Mouse (Mus musculus) stomach, postnatal 0 days (tissue): ENCODE results near the gene Ptpa. TPM values are rescaled to one million over a fixed set of nuclear protein-coding genes. Genes with fewer than 3 reads are reported as not detected.

Experiments used
- ATAC-seq: fragments of 200-750 bp; cut with Nextera tagmentation; 2 replicates; pipeline ENCODE4 v1.8.0; 2017; ENCODE audit not compliant: low FRiP score, low TSS enrichment
- DNase-seq: peaks from one replicate; pipeline ENCODE4 v3.0.0-alpha.2; 2016; ENCODE audit warnings: low spot score
- H3K27ac ChIP-seq: fragments of 300-500 bp; sonication (generic); replicated peaks from 2 replicates; pipeline ENCODE4 v1.5.1; 2014; ENCODE audit warnings: mild to moderate bottlenecking, control low read depth
- H3K27me3 ChIP-seq: fragments of 300-500 bp; sonication (generic); 2 replicates; pipeline ENCODE4 v1.6.1; 2014; ENCODE audit warnings: low read length; ENCODE audit not compliant: control insufficient read depth, insufficient read depth
- H3K36me3 ChIP-seq: fragments of 300-500 bp; sonication (generic); 2 replicates; pipeline ENCODE4 v1.6.1; 2014; ENCODE audit warnings: low read length, mixed read lengths; ENCODE audit not compliant: control insufficient read depth, insufficient read depth
- H3K4me1 ChIP-seq: fragments of 300-500 bp; sonication (generic); replicated peaks from 2 replicates; pipeline ENCODE4 v1.6.1; 2014; ENCODE audit warnings: antibody characterized with exemption; ENCODE audit not compliant: control insufficient read depth, insufficient read depth
- H3K4me2 ChIP-seq: fragments of 300-500 bp; sonication (generic); replicated peaks from 2 replicates; pipeline ENCODE4 v1.6.1; 2014; ENCODE audit warnings: low read depth, mild to moderate bottlenecking, control low read depth, moderate library complexity
- H3K4me3 ChIP-seq: fragments of 300-500 bp; sonication (generic); 2 replicates; pipeline ENCODE4 v1.5.1; 2014; ENCODE audit warnings: low read depth, low read length, control low read depth
- H3K9ac ChIP-seq: fragments of 300-500 bp; sonication (generic); 2 replicates; pipeline ENCODE4 v1.6.1; 2014; ENCODE audit warnings: mild to moderate bottlenecking, low read length, control low read depth, mixed read lengths
- H3K9me3 ChIP-seq: fragments of 300-500 bp; sonication (generic); 2 replicates; pipeline ENCODE4 v1.6.1; 2016; ENCODE audit warnings: low read length; ENCODE audit not compliant: control insufficient read depth
- CTCF ChIP-seq: IDR thresholded peaks from 2 replicates; pipeline ENCODE4 v1.5.1; 2016; ENCODE audit warnings: antibody characterized with exemption, low read depth, mild to moderate bottlenecking, moderate library complexity
- EP300 ChIP-seq: optimal IDR thresholded peaks from 2 replicates; pipeline ENCODE3; 2016; ENCODE audit warnings: antibody characterized with exemption
- WGBS: fragments of 180-500 bp; shearing (Covaris S2); extraction: QIAGEN DNeasy Blood & Tissue Kit; methylation state at CpG from one replicate; pipeline ENCODE4 v1.1.7; 2014; 5-methylcytosine and 5-hydroxymethylcytosine counted together
- polyA plus RNA-seq: library from polyadenylated mRNA; unstranded; fragments of >200 nt; fragmentation: Nextera tagmentation; extraction: Ambion mirVana; gene quantifications from 2 replicates; pipeline ENCODE4 v1.2.1, GENCODE M21; 2015

The Ptpa gene
- polyA plus RNA-seq, 1 experiment from 2014 or later, result 76.6 TPM

DNA sequence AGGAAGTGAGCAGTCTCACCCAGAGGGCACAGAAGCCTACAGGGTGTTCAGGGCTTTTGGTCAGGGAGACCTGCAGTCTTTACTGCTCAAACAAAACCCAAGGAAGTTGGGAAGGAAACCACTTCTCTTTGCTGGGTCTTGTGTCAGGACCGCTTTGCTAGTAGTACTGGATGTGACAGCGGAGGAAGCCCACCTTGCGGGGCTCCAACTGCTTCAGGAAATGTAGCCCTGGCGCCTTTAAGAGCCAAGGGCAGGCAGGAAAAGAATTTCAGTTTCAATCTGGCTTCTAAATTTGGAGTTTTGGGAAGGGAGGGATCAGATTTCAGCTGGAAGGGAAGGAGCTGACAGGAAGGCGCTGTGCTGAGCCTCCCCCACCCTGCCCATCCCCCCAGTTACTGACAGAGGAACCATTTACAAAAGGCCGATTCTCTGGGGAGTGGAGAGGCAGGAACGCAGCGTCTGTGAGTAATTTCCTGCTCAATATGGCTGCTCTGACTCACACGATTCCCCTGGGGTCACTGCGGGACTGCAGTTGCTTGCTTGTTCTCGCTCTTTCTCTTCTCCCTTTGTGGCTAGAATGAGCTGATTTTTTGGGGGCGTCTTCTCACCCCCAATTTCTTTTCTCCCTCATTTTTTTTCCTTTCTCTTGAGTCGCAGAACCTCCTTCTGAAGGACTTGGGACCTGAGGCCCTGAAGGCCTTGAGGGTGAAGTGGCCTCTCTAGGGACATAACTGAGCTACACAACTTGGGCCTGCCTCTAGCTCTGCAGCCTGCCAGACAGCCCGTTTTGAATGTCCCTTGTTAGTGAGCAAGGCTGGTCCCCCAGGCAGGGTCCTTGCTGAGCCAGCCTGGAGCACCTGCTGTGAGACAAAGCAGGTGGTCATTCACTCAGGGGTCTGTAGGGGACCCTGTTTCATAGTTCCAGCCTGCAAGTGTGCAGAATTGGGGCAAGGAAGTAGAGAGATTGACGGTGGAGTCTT is 26.0 kb downstream of the Ptpa start:
- 0 out of 2 replicates have a peak, but pooled peaks have one; percentile 15 for TF ChIP-seq CTCF
- peak; percentile 70 for TF ChIP-seq EP300
- peak overlapping the region; percentile 32 for H3K4me3 ChIP-seq
- ATAC-seq (peak; percentile 83), DNase-seq (peak; percentile 93)
- 4% methylated on average over 15 of the region's 15 CpGs for WGBS
- no peaks in the 10 kb centered on the region for H3K27me3 ChIP-seq
- peak overlapping the region; percentile 99 for H3K27ac ChIP-seq
- peaks cover 27% of the 10 kb centered on the region for H3K4me1 ChIP-seq
- peak overlapping the region; percentile 54 for H3K4me2 ChIP-seq
- H3K36me3 ChIP-seq, result peaks cover 28% of the 10 kb centered on the region; the same call in 1 of the 2 replicates
- no peaks in the 10 kb centered on the region for H3K9me3 ChIP-seq
- peak overlapping the region; percentile 63 for H3K9ac ChIP-seq

DNA sequence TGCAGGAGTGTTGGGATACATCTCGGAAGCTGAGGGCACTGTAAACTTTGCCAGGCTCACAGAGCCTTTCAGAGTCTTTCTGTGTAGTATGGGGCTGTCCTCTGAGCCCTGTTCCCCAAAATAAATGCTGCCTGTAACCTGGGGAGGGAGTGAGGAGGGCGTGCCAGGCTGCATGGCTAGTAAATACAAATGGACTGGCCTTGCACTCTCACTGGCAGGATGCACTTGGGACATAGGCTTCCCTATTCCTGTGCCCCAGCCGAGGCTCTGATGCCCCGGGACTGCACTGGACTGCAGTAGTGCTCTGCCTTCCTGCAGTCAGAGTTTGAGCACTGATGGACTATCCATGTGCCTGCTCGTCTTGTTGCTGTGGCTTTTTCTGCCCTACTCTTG is 26.7 kb downstream of the Ptpa start:
- Histone ChIP-seq H3K36me3 (peaks cover 30% of the 10 kb centered on the region; the same call in 1 of the 2 replicates), H3K27ac (peak overlapping the region; percentile 99)
- 24% methylated on average over 5 of the region's 5 CpGs for WGBS

DNA sequence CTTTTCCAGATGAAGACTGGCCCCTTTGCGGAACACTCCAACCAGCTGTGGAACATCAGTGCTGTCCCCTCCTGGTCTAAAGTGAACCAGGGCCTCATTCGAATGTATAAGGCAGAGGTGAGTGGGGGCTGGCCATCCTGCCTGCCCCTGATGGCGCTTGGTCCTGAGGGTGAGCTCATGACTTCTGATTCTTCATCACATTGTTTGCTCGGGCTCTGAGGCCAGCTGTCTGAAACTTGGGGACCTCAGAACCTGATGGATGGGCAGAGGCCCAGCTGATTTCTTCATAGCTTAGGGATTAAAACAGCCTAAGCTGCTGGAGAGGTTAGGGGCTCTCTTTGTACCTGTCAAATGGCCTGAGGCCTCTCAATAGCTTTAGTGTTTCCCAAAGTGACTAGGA is 27.4 kb downstream of the Ptpa start:
- no peak for DNase-seq
- TF ChIP-seq CTCF (no peak; the same call in 1 of the 2 replicates), EP300 (no peak)
- H3K27ac ChIP-seq, result peak overlapping the region; percentile 99
- H3K4me2 ChIP-seq, result peak overlapping the region; percentile 54
- no peak for ATAC-seq
- H3K9ac ChIP-seq, result peak overlapping the region; percentile 63
- H3K9me3 ChIP-seq, result no peaks in the 10 kb centered on the region
- no peaks in the 10 kb centered on the region for H3K27me3 ChIP-seq
- H3K36me3 ChIP-seq, result peaks cover 24% of the 10 kb centered on the region; the same call in 1 of the 2 replicates
- WGBS, result 33% methylated on average over 4 of the region's 4 CpGs
- H3K4me3 ChIP-seq, result 0 out of 2 replicates have a peak overlapping the region, but pooled peaks have one; percentile 32
- H3K4me1 ChIP-seq, result peaks cover 27% of the 10 kb centered on the region

More for the DNA sequence above, 26.7 kb downstream of the Ptpa start:
- TF ChIP-seq CTCF, result no peak
- TF ChIP-seq EP300, result no peak
- ATAC-seq (no peak), DNase-seq (no peak)
- Histone ChIP-seq H3K9ac (peak overlapping the region; percentile 63), H3K4me1 (peaks cover 27% of the 10 kb centered on the region), H3K4me2 (peak overlapping the region; percentile 54), H3K9me3 (no peaks in the 10 kb centered on the region), H3K4me3 (peak overlapping the region; percentile 32), H3K27me3 (no peaks in the 10 kb centered on the region)

DNA sequence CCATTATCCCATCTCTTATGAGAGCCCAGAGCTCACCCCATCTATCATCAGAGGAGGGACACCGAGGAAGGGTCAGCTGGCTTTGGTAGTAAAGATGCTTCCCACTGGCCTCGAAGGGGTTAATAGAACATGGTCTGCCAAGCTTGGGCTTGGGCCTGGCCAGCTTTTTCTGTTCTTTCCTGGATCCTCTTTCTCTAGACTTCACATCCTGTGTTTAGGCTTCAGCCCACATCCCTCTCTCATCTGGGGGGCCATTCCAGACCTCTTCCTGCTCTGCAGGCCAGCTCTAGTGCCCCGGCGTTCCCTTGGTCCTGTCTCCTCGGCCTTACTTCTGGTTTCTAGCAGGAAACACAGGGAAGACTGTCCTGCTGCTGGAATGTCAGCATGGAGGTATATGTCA is 28.2 kb downstream of the Ptpa start:
- peak overlapping the region; percentile 23; the same call in 1 of the 2 replicates for H3K9ac ChIP-seq
- 39% methylated on average over 5 of the region's 5 CpGs for WGBS
- peak overlapping the region; percentile 99 for H3K27ac ChIP-seq
- peak overlapping the region; percentile 15; the same call in 1 of the 2 replicates for H3K4me2 ChIP-seq
- ATAC-seq, result no peak
- H3K27me3 ChIP-seq, result no peaks in the 10 kb centered on the region
- DNase-seq, result no peak
- peaks cover 27% of the 10 kb centered on the region for H3K4me1 ChIP-seq
- no peak overlapping the region for H3K4me3 ChIP-seq
- peaks cover 20% of the 10 kb centered on the region; the same call in 1 of the 2 replicates for H3K36me3 ChIP-seq
- no peaks in the 10 kb centered on the region for H3K9me3 ChIP-seq
- TF ChIP-seq CTCF, result no peak
- TF ChIP-seq EP300, result no peak

DNA sequence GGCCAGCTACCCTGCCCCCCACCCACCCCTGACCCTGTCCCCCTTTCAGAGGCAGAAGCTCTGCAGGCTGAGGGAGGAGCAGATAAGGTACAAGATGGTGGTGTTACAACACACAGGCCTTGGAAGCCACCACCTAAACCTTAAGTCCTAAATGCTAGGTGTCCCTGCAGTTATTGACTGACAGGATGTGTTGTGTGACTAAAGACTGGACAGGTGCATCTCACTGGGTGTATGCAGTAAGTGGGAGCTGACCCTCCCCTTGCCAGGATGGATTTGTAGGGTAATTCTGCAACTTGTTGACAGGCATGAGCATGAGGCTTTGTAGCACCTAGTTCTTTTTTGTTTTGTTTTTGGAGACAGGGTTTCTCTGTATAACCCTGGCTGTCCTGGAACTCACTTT is 28.6 kb downstream of the Ptpa start:
- no peak overlapping the region for H3K4me3 ChIP-seq
- H3K36me3 ChIP-seq, result peaks cover 17% of the 10 kb centered on the region
- TF ChIP-seq EP300 (no peak), CTCF (no peak)

DNA sequence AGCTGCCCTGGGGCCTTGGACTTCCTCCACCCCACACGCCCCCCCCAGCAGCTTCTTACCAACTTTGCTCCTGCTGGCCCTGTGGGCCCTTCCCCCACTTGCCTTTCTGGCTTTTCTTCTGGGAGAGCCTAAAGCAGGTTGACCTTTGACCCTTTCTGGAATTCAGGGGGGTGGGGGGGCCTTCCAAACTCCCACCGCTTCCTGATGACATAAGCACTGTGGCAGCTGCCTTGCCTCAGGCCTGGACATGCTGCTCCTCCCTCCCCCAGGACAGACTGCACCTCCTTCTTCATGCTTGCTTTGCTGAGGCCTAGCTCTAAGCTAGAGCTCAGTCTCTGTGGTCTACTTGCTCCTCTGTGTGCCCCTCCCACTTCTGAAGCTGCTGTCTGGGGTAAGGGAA is 29.5 kb downstream of the Ptpa start:
- DNase-seq (peak; percentile 41), ATAC-seq (peak; percentile 57)
- peaks cover 27% of the 10 kb centered on the region for H3K4me1 ChIP-seq
- no peaks in the 10 kb centered on the region for H3K27me3 ChIP-seq
- no peaks in the 10 kb centered on the region for H3K9me3 ChIP-seq
- H3K27ac ChIP-seq, result peak overlapping the region; percentile 84
- peaks cover 14% of the 10 kb centered on the region for H3K36me3 ChIP-seq
- H3K4me3 ChIP-seq, result no peak overlapping the region
- no peak overlapping the region for H3K4me2 ChIP-seq
- WGBS, result 36% methylated on average over 2 of the region's 2 CpGs
- TF ChIP-seq EP300, result no peak
- no peak for TF ChIP-seq CTCF
- peak overlapping the region; percentile 59 for H3K9ac ChIP-seq

More for the DNA sequence above, 28.6 kb downstream of the Ptpa start:
- H3K9me3 ChIP-seq, result no peaks in the 10 kb centered on the region
- H3K27ac ChIP-seq, result peak overlapping the region; percentile 99
- DNase-seq, result no peak
- no peak for ATAC-seq
- peaks cover 27% of the 10 kb centered on the region for H3K4me1 ChIP-seq
- peak overlapping the region; percentile 23; the same call in 1 of the 2 replicates for H3K9ac ChIP-seq
- no peaks in the 10 kb centered on the region for H3K27me3 ChIP-seq
- H3K4me2 ChIP-seq, result peak overlapping the region; percentile 15; the same call in 1 of the 2 replicates
